Mouse (Mus musculus): Measurements from ENCODE around the gene Plaur. TPM values are rescaled to one million over a fixed set of nuclear protein-coding genes. Genes with fewer than 3 reads are reported as not detected.

Gene Plaur
- polyA plus RNA-seq, 1 experiment = 85.4 TPM

DNA sequence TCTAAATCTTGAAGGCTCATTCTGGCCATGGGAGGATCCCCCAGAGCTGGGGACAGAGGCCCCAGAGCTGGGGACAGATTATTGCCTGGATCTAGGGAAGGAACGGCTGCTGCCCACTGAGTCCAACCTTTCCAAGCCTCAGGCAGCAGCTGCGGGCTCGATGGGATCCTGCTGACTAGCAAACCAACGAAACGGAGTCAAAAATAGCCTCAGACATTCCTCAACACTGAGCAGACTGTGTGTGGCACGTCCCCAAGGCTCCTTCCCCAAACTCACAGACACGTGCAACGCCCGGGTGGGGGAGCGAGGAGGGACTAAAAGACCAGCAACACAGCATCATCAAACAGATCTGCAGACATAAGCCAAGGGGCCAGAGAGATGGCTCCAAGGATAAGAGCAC lies 24.3 kb upstream of the Plaur start:
- TF ChIP-seq CTCF (IDR thresholded peaks at IDR 0.05; ENCODE audit: control insufficient read depth, insufficient read depth, low read length) = no peak
- TF ChIP-seq POLR2A (IDR thresholded peaks at IDR 0.05; ENCODE audit: borderline replicate concordance, control insufficient read depth, low read depth, low read length) = no peak
- WGBS = 53% methylated on average over 10 of the region's 10 CpGs
- Histone ChIP-seq H3K27ac (ENCODE audit: control insufficient read depth, insufficient read depth, low read depth, low read length, poor library complexity) (no peak overlapping the region), H3K4me1 (ENCODE audit: control insufficient read depth, insufficient read depth, low read length) (peaks cover 1% of the 10 kb centered on the region; the same call in 1 of the 2 replicates), H3K4me3 (replicated peaks; ENCODE audit: control insufficient read depth, low read depth, low read length) (no peak overlapping the region)

DNA sequence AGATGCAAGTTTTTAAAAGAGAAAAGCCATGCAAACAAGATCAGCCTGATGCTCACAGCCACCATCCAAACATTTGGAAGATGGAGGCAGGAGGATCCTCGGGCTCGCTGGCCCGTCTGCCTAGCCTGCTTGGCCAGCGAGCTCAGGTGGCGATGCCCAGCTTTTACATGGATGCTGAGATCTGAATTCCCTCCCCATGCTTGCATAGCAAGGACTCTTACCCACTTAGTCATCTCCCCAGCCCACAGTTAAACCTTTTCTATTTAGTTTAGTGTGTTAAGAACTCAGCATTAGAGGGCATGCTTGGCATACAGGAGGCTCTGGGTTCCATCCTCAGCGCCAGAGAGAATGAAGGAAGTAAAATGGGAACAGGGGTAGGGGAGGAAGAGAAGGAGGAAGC lies 23.1 kb upstream of the Plaur start:
- WGBS = 71% methylated on average over 6 of the region's 6 CpGs
- H3K4me1 ChIP-seq (ENCODE audit: control insufficient read depth, insufficient read depth, low read length) = peaks cover 8% of the 10 kb centered on the region; the same call in 1 of the 2 replicates

DNA sequence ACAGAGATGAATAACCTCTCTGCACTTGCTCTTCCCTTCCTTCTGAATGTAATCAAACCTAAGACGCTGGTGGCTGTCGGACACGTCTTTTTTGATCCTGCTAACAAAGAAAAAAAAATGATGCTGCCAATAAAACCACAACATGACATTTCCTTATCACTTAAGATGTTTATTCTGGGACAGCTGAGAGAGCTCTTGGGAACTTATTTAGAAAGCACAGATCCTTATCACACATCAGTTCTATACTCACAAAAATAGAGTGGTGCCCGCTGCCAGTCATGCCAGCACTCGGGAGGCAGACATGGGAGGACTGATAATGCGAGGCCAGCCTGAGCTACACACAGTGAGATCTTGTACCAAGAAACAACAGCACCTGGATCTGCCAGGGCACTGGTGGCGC lies 22.4 kb upstream of the Plaur start:
- Histone ChIP-seq H3K4me3 (replicated peaks; ENCODE audit: control insufficient read depth, low read depth, low read length) (no peak overlapping the region), H3K4me1 (ENCODE audit: control insufficient read depth, insufficient read depth, low read length) (peaks cover 10% of the 10 kb centered on the region; the same call in 1 of the 2 replicates), H3K27ac (ENCODE audit: control insufficient read depth, insufficient read depth, low read depth, low read length, poor library complexity) (no peak overlapping the region)
- WGBS = 61% methylated on average over 7 of the region's 7 CpGs
- TF ChIP-seq POLR2A (IDR thresholded peaks at IDR 0.05; ENCODE audit: borderline replicate concordance, control insufficient read depth, low read depth, low read length) (no peak), CTCF (IDR thresholded peaks at IDR 0.05; ENCODE audit: control insufficient read depth, insufficient read depth, low read length) (no peak)

More for the DNA sequence above, 23.1 kb upstream of the Plaur start:
- TF ChIP-seq POLR2A (IDR thresholded peaks at IDR 0.05; ENCODE audit: borderline replicate concordance, control insufficient read depth, low read depth, low read length) = no peak
- TF ChIP-seq CTCF (IDR thresholded peaks at IDR 0.05; ENCODE audit: control insufficient read depth, insufficient read depth, low read length) = no peak
- H3K27ac ChIP-seq (ENCODE audit: control insufficient read depth, insufficient read depth, low read depth, low read length, poor library complexity) = no peak overlapping the region
- H3K4me3 ChIP-seq (replicated peaks; ENCODE audit: control insufficient read depth, low read depth, low read length) = no peak overlapping the region

DNA sequence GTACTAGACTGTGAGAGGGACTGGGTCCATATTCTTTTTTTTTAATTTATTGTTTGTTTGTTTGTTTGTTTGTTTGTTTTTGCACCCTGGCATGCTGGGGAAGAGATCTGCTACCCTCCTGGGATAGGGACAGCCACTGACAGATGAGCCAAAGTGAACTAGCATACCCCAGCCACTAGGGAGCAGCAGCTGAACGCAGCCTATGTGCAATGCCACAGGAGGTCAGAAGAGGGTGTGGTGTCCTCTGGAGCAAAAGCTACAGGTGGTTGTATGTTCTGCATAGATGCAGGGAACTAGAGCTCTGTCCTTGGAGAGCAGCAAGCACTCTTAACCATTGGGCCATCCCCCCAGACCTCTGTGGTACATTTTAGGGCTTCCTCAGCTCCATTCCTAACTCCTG lies 20.5 kb upstream of the Plaur start:
- peak overlapping the region; percentile 81 for H3K27ac ChIP-seq (ENCODE audit: control insufficient read depth, insufficient read depth, low read depth, low read length, poor library complexity)

DNA sequence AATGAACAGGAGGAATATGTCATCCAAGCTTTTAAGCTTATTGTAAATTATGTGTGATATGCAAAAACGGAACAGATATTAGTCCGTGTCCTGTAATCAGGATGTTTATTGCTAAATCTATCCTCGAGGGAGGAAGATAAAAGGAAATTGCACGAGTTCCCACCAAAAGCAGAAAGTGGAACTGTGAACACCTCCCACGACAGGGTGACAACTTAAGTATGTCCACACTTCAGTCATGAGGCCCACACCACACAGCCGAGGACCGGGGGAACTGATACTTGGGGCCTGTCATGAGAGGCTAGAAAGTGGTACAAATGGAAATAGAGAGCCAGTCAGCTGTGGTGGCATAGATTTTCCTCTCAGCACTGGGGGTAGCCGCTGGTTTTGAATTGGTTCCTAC lies 20.0 kb upstream of the Plaur start:
- no peak for TF ChIP-seq POLR2A (IDR thresholded peaks at IDR 0.05; ENCODE audit: borderline replicate concordance, control insufficient read depth, low read depth, low read length)
- TF ChIP-seq CTCF (IDR thresholded peaks at IDR 0.05; ENCODE audit: control insufficient read depth, insufficient read depth, low read length) = no peak
- no peak overlapping the region for H3K4me3 ChIP-seq (replicated peaks; ENCODE audit: control insufficient read depth, low read depth, low read length)
- peaks cover 22% of the 10 kb centered on the region for H3K4me1 ChIP-seq (ENCODE audit: control insufficient read depth, insufficient read depth, low read length)
- peak overlapping the region; percentile 84 for H3K27ac ChIP-seq (ENCODE audit: control insufficient read depth, insufficient read depth, low read depth, low read length, poor library complexity)
- 22% methylated on average over 8 of the region's 8 CpGs for WGBS

More for the DNA sequence above, 20.5 kb upstream of the Plaur start:
- TF ChIP-seq CTCF (IDR thresholded peaks at IDR 0.05; ENCODE audit: control insufficient read depth, insufficient read depth, low read length) = peak; percentile 100
- no peak for TF ChIP-seq POLR2A (IDR thresholded peaks at IDR 0.05; ENCODE audit: borderline replicate concordance, control insufficient read depth, low read depth, low read length)
- Histone ChIP-seq H3K4me3 (replicated peaks; ENCODE audit: control insufficient read depth, low read depth, low read length) (no peak overlapping the region), H3K4me1 (ENCODE audit: control insufficient read depth, insufficient read depth, low read length) (peaks cover 17% of the 10 kb centered on the region)
- WGBS = 0% methylated on average over 1 of the region's 1 CpGs

DNA sequence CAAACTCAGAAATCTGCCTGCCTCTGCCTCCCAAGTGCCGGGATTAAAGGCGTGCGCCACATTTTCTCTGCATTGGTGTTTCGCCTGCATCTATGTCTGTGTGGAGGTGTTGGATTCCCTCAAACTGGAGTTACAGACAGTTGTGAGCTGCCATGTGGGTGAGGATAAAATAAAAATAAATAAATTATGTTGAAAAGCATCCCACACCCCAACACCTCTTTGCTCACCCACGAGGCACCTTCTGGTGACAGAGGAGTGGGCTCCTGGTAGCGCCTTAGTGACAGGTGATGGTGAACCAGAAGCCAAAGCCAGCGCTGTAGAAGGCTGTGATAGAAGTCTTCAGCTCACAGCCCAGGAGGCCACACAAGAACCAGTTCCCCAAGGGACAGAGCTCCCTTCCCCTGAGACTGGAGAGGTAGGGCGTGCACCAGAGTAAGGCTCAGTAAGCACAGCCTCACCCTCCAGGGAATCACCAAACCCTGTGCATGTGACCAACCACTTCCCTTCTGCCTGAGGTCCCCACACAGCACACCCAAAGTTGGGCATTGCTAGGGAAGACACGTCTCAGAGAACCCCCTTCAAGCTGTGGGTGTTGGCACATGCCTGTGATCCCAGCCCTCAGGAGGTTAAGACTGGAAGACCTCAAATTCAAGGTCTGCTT lies 16.9 kb upstream of the Plaur start:
- H3K27ac ChIP-seq (ENCODE audit: control insufficient read depth, insufficient read depth, low read depth, low read length, poor library complexity) = peak overlapping the region; percentile 55
- 61% methylated on average over 9 of the region's 9 CpGs for WGBS
- no peak overlapping the region for H3K4me3 ChIP-seq (replicated peaks; ENCODE audit: control insufficient read depth, low read depth, low read length)
- TF ChIP-seq POLR2A (IDR thresholded peaks at IDR 0.05; ENCODE audit: borderline replicate concordance, control insufficient read depth, low read depth, low read length) (no peak), CTCF (IDR thresholded peaks at IDR 0.05; ENCODE audit: control insufficient read depth, insufficient read depth, low read length) (no peak)
- H3K4me1 ChIP-seq (ENCODE audit: control insufficient read depth, insufficient read depth, low read length) = peaks cover 31% of the 10 kb centered on the region

DNA sequence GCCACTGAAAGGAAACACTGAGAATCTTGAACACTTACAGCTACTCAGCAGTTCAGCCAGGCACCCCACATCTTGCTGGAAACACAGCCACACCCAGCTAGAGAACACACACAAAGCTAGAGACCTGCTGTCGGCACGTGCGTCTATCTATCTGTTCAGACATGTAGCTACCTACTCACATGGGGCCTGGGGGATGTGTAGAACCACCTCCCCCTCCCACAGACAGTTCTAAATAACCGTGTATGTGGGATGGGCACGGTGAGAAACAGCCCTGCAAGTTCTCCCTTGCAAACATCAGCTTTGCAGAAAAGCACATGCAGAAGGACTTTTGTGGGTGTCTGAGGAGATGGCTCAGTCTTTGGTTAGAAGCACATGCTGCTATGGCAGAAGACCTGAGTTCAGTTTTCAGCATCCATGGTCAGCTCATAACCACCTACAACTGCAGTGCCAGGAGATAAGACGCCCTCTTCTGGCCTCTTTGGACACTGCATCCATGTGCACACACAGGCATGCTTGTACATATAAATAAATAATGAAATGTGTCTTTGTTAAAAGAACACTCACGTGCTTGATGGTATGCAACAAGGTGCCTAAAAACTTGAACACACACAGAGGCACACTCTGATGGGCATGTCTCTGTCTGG lies 15.5 kb upstream of the Plaur start:
- WGBS = 77% methylated on average over 7 of the region's 7 CpGs
- Histone ChIP-seq H3K27ac (ENCODE audit: control insufficient read depth, insufficient read depth, low read depth, low read length, poor library complexity) (no peak overlapping the region), H3K4me1 (ENCODE audit: control insufficient read depth, insufficient read depth, low read length) (peaks cover 34% of the 10 kb centered on the region), H3K4me3 (replicated peaks; ENCODE audit: control insufficient read depth, low read depth, low read length) (no peak overlapping the region)
- TF ChIP-seq CTCF (IDR thresholded peaks at IDR 0.05; ENCODE audit: control insufficient read depth, insufficient read depth, low read length) = peak; percentile 24; the same call in 1 of the 2 replicates
- TF ChIP-seq POLR2A (IDR thresholded peaks at IDR 0.05; ENCODE audit: borderline replicate concordance, control insufficient read depth, low read depth, low read length) = no peak

DNA sequence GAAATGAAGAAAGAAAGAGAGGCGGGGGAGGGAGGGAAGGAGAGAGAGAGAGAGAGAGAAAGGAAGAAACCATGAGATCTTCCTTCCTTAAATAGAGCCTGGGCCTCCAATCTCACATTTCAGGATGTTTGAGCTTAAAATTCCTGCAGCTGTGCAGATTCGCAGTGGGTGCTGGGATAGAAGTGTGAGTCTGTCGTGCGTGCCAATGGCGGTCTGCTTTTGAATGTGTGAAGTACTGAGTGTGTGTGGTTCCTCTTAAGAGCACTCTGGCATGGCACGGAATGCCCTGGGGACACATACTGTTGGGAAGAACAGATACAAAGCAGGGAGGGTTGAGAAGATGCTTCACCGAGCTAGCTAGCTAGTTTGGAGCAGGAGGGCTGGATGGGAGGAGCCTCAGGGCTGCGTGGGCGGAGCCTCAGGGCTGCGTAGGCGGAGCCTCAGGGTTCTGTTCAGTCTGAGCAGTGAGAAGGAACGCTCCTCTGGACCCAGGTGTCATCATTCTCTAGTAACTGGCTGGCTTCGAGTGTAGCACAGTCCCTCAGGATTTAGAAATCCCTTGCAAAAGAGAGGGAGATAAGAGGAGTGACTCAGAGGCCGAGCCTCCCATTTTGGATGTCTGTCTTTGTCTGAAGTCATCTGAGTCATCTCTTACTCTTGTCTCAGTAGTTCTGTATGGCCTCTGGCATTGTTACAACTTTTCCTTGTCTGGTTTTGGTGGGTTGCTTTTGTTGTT lies 13.3 kb upstream of the Plaur start:
- 54% methylated on average over 14 of the region's 14 CpGs for WGBS
- Histone ChIP-seq H3K4me3 (replicated peaks; ENCODE audit: control insufficient read depth, low read depth, low read length) (no peak overlapping the region), H3K27ac (ENCODE audit: control insufficient read depth, insufficient read depth, low read depth, low read length, poor library complexity) (peak overlapping the region; percentile 74), H3K4me1 (ENCODE audit: control insufficient read depth, insufficient read depth, low read length) (peaks cover 31% of the 10 kb centered on the region)
- TF ChIP-seq CTCF (IDR thresholded peaks at IDR 0.05; ENCODE audit: control insufficient read depth, insufficient read depth, low read length) = no peak
- no peak for TF ChIP-seq POLR2A (IDR thresholded peaks at IDR 0.05; ENCODE audit: borderline replicate concordance, control insufficient read depth, low read depth, low read length)

Data from bone marrow, adult 2 months (tissue).